Mouse (Mus musculus) neural tube, embryonic 12.5 days (tissue): ENCODE results near the gene Dpysl5. TPM values are rescaled to one million over a fixed set of nuclear protein-coding genes. Genes with fewer than 3 reads are reported as not detected.

Experiments used
- ATAC-seq: fragments of 200-750 bp; cut with Nextera tagmentation; 2 replicates; pipeline ENCODE4 v1.8.0; 2017; ENCODE audit warnings: low read depth, mild to moderate bottlenecking, moderate TSS enrichment, moderate library complexity; ENCODE audit not compliant: low FRiP score
- H3K27ac ChIP-seq: fragments of 300-500 bp; sonication (generic); 2 replicates; pipeline ENCODE4 v1.5.1; 2016
- H3K27me3 ChIP-seq: fragments of 300-500 bp; sonication (generic); replicated peaks from 2 replicates; pipeline ENCODE4 v1.6.1; 2016; ENCODE audit warnings: mild to moderate bottlenecking
- H3K36me3 ChIP-seq: fragments of 300-500 bp; sonication (generic); 2 replicates; pipeline ENCODE4 v1.6.1; 2016; ENCODE audit warnings: mild to moderate bottlenecking
- H3K4me1 ChIP-seq: fragments of 300-500 bp; sonication (generic); 2 replicates; pipeline ENCODE4 v1.6.1; 2016
- H3K4me2 ChIP-seq: fragments of 300-500 bp; sonication (generic); replicated peaks from 2 replicates; pipeline ENCODE4 v1.6.1; 2016; ENCODE audit warnings: mild to moderate bottlenecking
- H3K4me3 ChIP-seq: fragments of 300-500 bp; sonication (generic); 2 replicates; pipeline ENCODE4 v1.5.1; 2016
- H3K9ac ChIP-seq: fragments of 300-500 bp; sonication (generic); 2 replicates; pipeline ENCODE4 v1.6.1; 2016; ENCODE audit warnings: mild to moderate bottlenecking
- H3K9me3 ChIP-seq: fragments of 300-500 bp; sonication (generic); 2 replicates; pipeline ENCODE4 v1.6.1; 2016; ENCODE audit warnings: mild to moderate bottlenecking
- WGBS: fragments of 180-500 bp; shearing (Covaris S2); methylation state at CpG from one replicate; pipeline ENCODE4 v1.1.7; 2016; 5-methylcytosine and 5-hydroxymethylcytosine counted together
- polyA plus RNA-seq: library from polyadenylated mRNA; unstranded; fragments of >200 nt; fragmentation: Nextera tagmentation; extraction: Ambion mirVana; gene quantifications from 2 replicates; pipeline ENCODE4 v1.2.1, GENCODE M21; 2016

The Dpysl5 gene
- polyA plus RNA-seq, 1 experiment from 2014 or later = 150 TPM

GRCm38 (mm10) chr5:30712002-30712390, 632 bp downstream of the Dpysl5 start:
- Histone ChIP-seq H3K4me1 (peaks cover 15% of the 10 kb centered on the region), H3K9me3 (no peaks in the 10 kb centered on the region), H3K4me2 (peak overlapping the region; percentile 70), H3K27me3 (no peaks in the 10 kb centered on the region), H3K27ac (peak overlapping the region; percentile 68), H3K4me3 (peak overlapping the region; percentile 76), H3K9ac (peak overlapping the region; percentile 88), H3K36me3 (no peaks in the 10 kb centered on the region)
- WGBS = under 1% methylated on average over 14 of the region's 14 CpGs
- peak; percentile 30 for ATAC-seq

GRCm38 (mm10) chr5:30712441-30713298, 1.3 kb downstream of the Dpysl5 start:
- H3K9me3 ChIP-seq = no peaks in the 10 kb centered on the region
- H3K27ac ChIP-seq = peak overlapping the region; percentile 68
- no peaks in the 10 kb centered on the region for H3K36me3 ChIP-seq
- H3K4me3 ChIP-seq = peak overlapping the region; percentile 76
- WGBS = under 1% methylated on average over 42 of the region's 43 CpGs
- peak overlapping the region; percentile 70 for H3K4me2 ChIP-seq
- peaks cover 21% of the 10 kb centered on the region for H3K4me1 ChIP-seq
- no peaks in the 10 kb centered on the region for H3K27me3 ChIP-seq
- ATAC-seq = peak; percentile 38
- H3K9ac ChIP-seq = peak overlapping the region; percentile 88

GRCm38 (mm10) chr5:30713299-30713675, 1.9 kb downstream of the Dpysl5 start:
- Histone ChIP-seq H3K4me3 (peak overlapping the region; percentile 76), H3K9ac (peak overlapping the region; percentile 88), H3K27ac (peak overlapping the region; percentile 68), H3K4me1 (peaks cover 27% of the 10 kb centered on the region), H3K27me3 (no peaks in the 10 kb centered on the region), H3K36me3 (no peaks in the 10 kb centered on the region), H3K4me2 (peak overlapping the region; percentile 70), H3K9me3 (no peaks in the 10 kb centered on the region)
- under 1% methylated on average over 20 of the region's 20 CpGs for WGBS
- ATAC-seq = peak; percentile 31

- Histone ChIP-seq H3K4me2 (peak overlapping the region; percentile 70), H3K27me3 (no peaks in the 10 kb centered on the region), H3K27ac (peak overlapping the region; percentile 68), H3K9me3 (no peaks in the 10 kb centered on the region), H3K9ac (peak overlapping the region; percentile 88), H3K36me3 (no peaks in the 10 kb centered on the region), H3K4me1 (peaks cover 31% of the 10 kb centered on the region), H3K4me3 (peak overlapping the region; percentile 76)
- no peak for ATAC-seq
- WGBS = 13% methylated on average over 11 of the region's 11 CpGs
Observed at GRCm38 (mm10) chr5:30713691-30714090, 2.3 kb downstream of the Dpysl5 start.

GRCm38 (mm10) chr5:30716311-30716710, 4.9 kb downstream of the Dpysl5 start:
- H3K36me3 ChIP-seq = peaks cover 13% of the 10 kb centered on the region; the same call in 1 of the 2 replicates
- no peak overlapping the region for H3K9ac ChIP-seq
- 91% methylated on average over 2 of the region's 2 CpGs for WGBS
- no peak overlapping the region for H3K4me2 ChIP-seq
- H3K4me1 ChIP-seq = peaks cover 28% of the 10 kb centered on the region
- H3K27me3 ChIP-seq = no peaks in the 10 kb centered on the region
- H3K9me3 ChIP-seq = no peaks in the 10 kb centered on the region
- no peak overlapping the region for H3K4me3 ChIP-seq
- no peak overlapping the region for H3K27ac ChIP-seq
- ATAC-seq = no peak

- WGBS = 89% methylated on average over 4 of the region's 4 CpGs
- Histone ChIP-seq H3K4me3 (no peak overlapping the region), H3K4me2 (peak overlapping the region; percentile 36; the same call in 1 of the 2 replicates), H3K27ac (no peak overlapping the region), H3K9ac (no peak overlapping the region), H3K36me3 (peaks cover 17% of the 10 kb centered on the region; the same call in 1 of the 2 replicates), H3K27me3 (no peaks in the 10 kb centered on the region), H3K4me1 (peaks cover 28% of the 10 kb centered on the region), H3K9me3 (no peaks in the 10 kb centered on the region)
- no peak for ATAC-seq
Observed at GRCm38 (mm10) chr5:30717506-30717905, 6.1 kb downstream of the Dpysl5 start.

- 38% methylated on average over 10 of the region's 10 CpGs for whole genome bisulfite sequencing
- Histone ChIP-seq H3K27ac (peak overlapping the region; percentile 48; the same call in 1 of the 2 replicates), H3K36me3 (peaks cover 17% of the 10 kb centered on the region; the same call in 1 of the 2 replicates), H3K4me1 (peaks cover 26% of the 10 kb centered on the region), H3K27me3 (no peaks in the 10 kb centered on the region), H3K4me2 (peak overlapping the region; percentile 36), H3K9ac (no peak overlapping the region), H3K9me3 (no peaks in the 10 kb centered on the region), H3K4me3 (no peak overlapping the region)
- ATAC-seq = no peak
Observed at GRCm38 (mm10) chr5:30717991-30718703, 6.8 kb downstream of the Dpysl5 start.

GRCm38 (mm10) chr5:30721935-30722334, 10.6 kb downstream of the Dpysl5 start:
- Histone ChIP-seq H3K4me2 (no peak overlapping the region), H3K36me3 (peaks cover 30% of the 10 kb centered on the region), H3K9me3 (no peaks in the 10 kb centered on the region), H3K27ac (no peak overlapping the region), H3K4me1 (peaks cover 16% of the 10 kb centered on the region), H3K9ac (no peak overlapping the region), H3K27me3 (no peaks in the 10 kb centered on the region), H3K4me3 (no peak overlapping the region)
- ATAC-seq = no peak
- WGBS = 86% methylated on average over 8 of the region's 8 CpGs

- H3K9ac ChIP-seq = no peak overlapping the region
- H3K4me2 ChIP-seq = no peak overlapping the region
- ATAC-seq = no peak
- peaks cover 24% of the 10 kb centered on the region for H3K36me3 ChIP-seq
- no peaks in the 10 kb centered on the region for H3K9me3 ChIP-seq
- no peak overlapping the region for H3K4me3 ChIP-seq
- WGBS = 94% methylated on average over 5 of the region's 5 CpGs
- no peak overlapping the region for H3K27ac ChIP-seq
- peaks cover 15% of the 10 kb centered on the region for H3K4me1 ChIP-seq
- no peaks in the 10 kb centered on the region for H3K27me3 ChIP-seq
Observed at GRCm38 (mm10) chr5:30726151-30726693, 14.9 kb downstream of the Dpysl5 start.

GRCm38 (mm10) chr5:30732511-30732910, 21.1 kb downstream of the Dpysl5 start:
- peaks cover 35% of the 10 kb centered on the region for H3K4me1 ChIP-seq
- H3K4me2 ChIP-seq = no peak overlapping the region
- WGBS = 90% methylated on average over 7 of the region's 7 CpGs

GRCm38 (mm10) chr5:30734666-30735065, 23.3 kb downstream of the Dpysl5 start:
- H3K27ac ChIP-seq = no peak overlapping the region
- no peak overlapping the region for H3K4me2 ChIP-seq
- no peaks in the 10 kb centered on the region for H3K9me3 ChIP-seq
- H3K4me1 ChIP-seq = peaks cover 49% of the 10 kb centered on the region
- no peak for ATAC-seq
- WGBS = 71% methylated on average over 4 of the region's 4 CpGs
- H3K27me3 ChIP-seq = no peaks in the 10 kb centered on the region
- peaks cover 9% of the 10 kb centered on the region for H3K36me3 ChIP-seq
- H3K4me3 ChIP-seq = no peak overlapping the region
- H3K9ac ChIP-seq = no peak overlapping the region

More at GRCm38 (mm10) chr5:30732511-30732910, 21.1 kb downstream of the Dpysl5 start:
- no peak overlapping the region for H3K4me3 ChIP-seq
- no peak overlapping the region for H3K27ac ChIP-seq
- ATAC-seq = no peak
- H3K36me3 ChIP-seq = peaks cover 13% of the 10 kb centered on the region
- H3K27me3 ChIP-seq = no peaks in the 10 kb centered on the region
- H3K9me3 ChIP-seq = no peaks in the 10 kb centered on the region
- H3K9ac ChIP-seq = no peak overlapping the region
